Mouse (Mus musculus) kidney, embryonic 16.5 days (tissue): Measurements from ENCODE around the gene Ushbp1. TPM values are rescaled to one million over a fixed set of nuclear protein-coding genes. Genes with fewer than 3 reads are reported as not detected.
"Not testable (repeated sequence)": the region's sequence is repeated elsewhere in the genome, so short reads cannot be mapped to it uniquely, and the experiment has no call there.

ENCODE experiments used
- ATAC-seq: fragments of 200-750 bp; cut with Nextera tagmentation; 2 replicates; pipeline ENCODE4 v1.8.0; 2017; ENCODE audit warnings: moderate TSS enrichment; ENCODE audit not compliant: low FRiP score, low TSS enrichment
- H3K27ac ChIP-seq: fragments of 300-500 bp; sonication (generic); 2 replicates; pipeline ENCODE4 v1.5.1; 2014; ENCODE audit warnings: low read length
- H3K27me3 ChIP-seq: fragments of 300-500 bp; sonication (generic); 2 replicates; pipeline ENCODE4 v1.6.1; 2014; ENCODE audit warnings: low read length, control low read depth, mixed read lengths; ENCODE audit not compliant: insufficient read depth
- H3K36me3 ChIP-seq: fragments of 300-500 bp; sonication (generic); 2 replicates; pipeline ENCODE4 v1.6.1; 2014; ENCODE audit warnings: low read length, control low read depth, mixed read lengths; ENCODE audit not compliant: insufficient read depth
- H3K4me1 ChIP-seq: fragments of 300-500 bp; sonication (generic); 2 replicates; pipeline ENCODE4 v1.6.1; 2014; ENCODE audit warnings: low read length, control low read depth, mixed read lengths; ENCODE audit not compliant: insufficient read depth
- H3K4me2 ChIP-seq: fragments of 300-500 bp; sonication (generic); replicated peaks from 2 replicates; pipeline ENCODE4 v1.6.1; 2014; ENCODE audit warnings: low read depth, low read length
- H3K4me3 ChIP-seq: fragments of 300-500 bp; sonication (generic); 2 replicates; pipeline ENCODE4 v1.5.1; 2014; ENCODE audit warnings: mild to moderate bottlenecking, low read length
- H3K9ac ChIP-seq: fragments of 300-500 bp; sonication (generic); replicated peaks from 2 replicates; pipeline ENCODE4 v1.6.1; 2014; ENCODE audit warnings: low read length
- H3K9me3 ChIP-seq: fragments of 300-500 bp; sonication (generic); 2 replicates; pipeline ENCODE4 v1.6.1; 2016; ENCODE audit warnings: low read length, control low read depth
- WGBS: fragments of 180-500 bp; shearing (Covaris S2); extraction: QIAGEN DNeasy Blood & Tissue Kit; methylation state at CpG from one replicate; pipeline ENCODE4 v1.1.7; 2014; 5-methylcytosine and 5-hydroxymethylcytosine counted together
- polyA plus RNA-seq: library from polyadenylated mRNA; unstranded; fragments of >200 nt; fragmentation: Nextera tagmentation; extraction: Ambion mirVana; gene quantifications from 2 replicates; pipeline ENCODE4 v1.2.1, GENCODE M21; 2015

Gene Ushbp1
- polyA plus RNA-seq: 29.8 and 31.2 TPM in 2 replicates

DNA sequence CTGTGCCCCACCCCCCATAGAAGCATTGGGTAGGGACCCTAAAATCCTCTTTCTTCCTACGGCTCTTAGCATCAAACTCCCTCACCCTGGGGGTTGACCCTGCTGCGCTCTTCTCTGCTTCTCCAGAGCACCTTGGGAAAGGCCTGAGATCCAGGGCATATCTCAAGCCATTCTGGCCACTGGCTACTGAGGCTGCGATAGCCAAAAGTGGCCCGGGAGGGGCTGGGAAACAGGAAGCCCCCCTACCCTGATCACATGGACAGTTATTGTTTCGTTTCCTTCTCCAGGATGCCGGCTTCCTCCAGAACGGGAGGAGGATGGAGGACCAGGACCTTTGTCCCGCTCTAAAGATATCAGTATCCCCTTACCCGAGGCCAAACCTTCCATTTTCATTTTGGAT, at the start of gene Ushbp1:
Gene Ushbp1, minus strand, starts transcription at position 174 of the 400 bp plus-strand sequence.
- peak within 1 kb of the TSS; percentile 92 for H3K27ac ChIP-seq
- ATAC-seq: no peak
- WGBS: 78% methylated on average over 9 of the region's 9 CpGs
- H3K36me3 ChIP-seq: peaks cover 20% of the 10 kb centered on the region
- peaks cover 15% of the 10 kb centered on the region for H3K4me1 ChIP-seq
- H3K9me3 ChIP-seq: no peaks in the 10 kb centered on the region
- peak within 1 kb of the TSS; percentile 96 for H3K4me3 ChIP-seq
- H3K9ac ChIP-seq: peak within 1 kb of the TSS; percentile 51
- no peaks in the 10 kb centered on the region for H3K27me3 ChIP-seq
- peak within 1 kb of the TSS; percentile 95 for H3K4me2 ChIP-seq

DNA sequence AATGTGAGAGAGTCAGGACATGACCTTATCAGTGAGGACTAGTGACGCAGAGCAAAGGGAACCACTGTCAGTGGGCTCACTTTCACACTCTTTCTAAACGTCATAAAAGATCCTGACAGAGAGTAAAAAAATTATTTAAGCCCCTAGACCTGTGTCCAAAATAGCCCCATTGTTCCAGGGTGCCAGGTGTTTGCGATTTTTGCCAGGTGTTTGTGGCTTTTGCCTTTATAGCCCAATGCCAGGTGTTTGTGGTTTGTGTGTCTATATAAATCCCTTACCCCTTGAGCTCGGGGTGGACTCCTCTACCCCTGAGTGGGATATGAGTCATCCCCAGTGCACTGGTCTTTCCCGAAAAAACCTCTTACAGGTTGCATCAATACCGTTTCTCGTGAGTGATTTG, 49.5 kb upstream of the Ushbp1 start:
- no peaks in the 10 kb centered on the region for H3K36me3 ChIP-seq
- H3K27me3 ChIP-seq: peaks cover 9% of the 10 kb centered on the region
- H3K9me3 ChIP-seq: no peaks in the 10 kb centered on the region
- WGBS: 76% methylated on average over 7 of the region's 7 CpGs
- H3K4me1 ChIP-seq: no peaks in the 10 kb centered on the region
- H3K4me2 ChIP-seq: no peak overlapping the region
- H3K4me3 ChIP-seq: no peak overlapping the region
- no peak overlapping the region for H3K9ac ChIP-seq
- no peak for ATAC-seq
- H3K27ac ChIP-seq: no peak overlapping the region

DNA sequence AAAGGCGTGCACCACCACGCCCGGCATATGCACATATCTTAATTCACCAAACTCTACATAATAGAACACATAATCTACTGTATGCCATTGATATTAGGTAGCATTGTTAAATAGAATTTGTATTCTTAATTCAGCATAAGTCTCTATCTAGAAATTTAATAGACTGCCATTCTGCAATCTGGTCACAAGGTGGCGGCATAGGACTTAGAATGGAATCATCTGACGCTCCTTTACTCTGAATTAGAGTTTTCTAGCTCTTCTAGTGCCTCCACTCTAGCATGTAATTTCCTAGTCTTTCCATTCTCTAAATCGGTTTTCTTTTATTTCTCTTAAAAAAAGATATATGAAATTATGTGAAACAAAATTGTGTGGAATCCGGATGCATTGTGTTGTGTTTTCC, 45.8 kb upstream of the Ushbp1 start:
- H3K4me3 ChIP-seq: no peak overlapping the region
- H3K9me3 ChIP-seq: no peaks in the 10 kb centered on the region
- no peak for ATAC-seq
- H3K4me2 ChIP-seq: no peak overlapping the region
- peaks cover 9% of the 10 kb centered on the region for H3K27me3 ChIP-seq
- no peak overlapping the region for H3K9ac ChIP-seq
- H3K36me3 ChIP-seq: no peaks in the 10 kb centered on the region
- no peak overlapping the region for H3K27ac ChIP-seq
- WGBS: under 1% methylated on average over 7 of the region's 7 CpGs
- no peaks in the 10 kb centered on the region for H3K4me1 ChIP-seq

DNA sequence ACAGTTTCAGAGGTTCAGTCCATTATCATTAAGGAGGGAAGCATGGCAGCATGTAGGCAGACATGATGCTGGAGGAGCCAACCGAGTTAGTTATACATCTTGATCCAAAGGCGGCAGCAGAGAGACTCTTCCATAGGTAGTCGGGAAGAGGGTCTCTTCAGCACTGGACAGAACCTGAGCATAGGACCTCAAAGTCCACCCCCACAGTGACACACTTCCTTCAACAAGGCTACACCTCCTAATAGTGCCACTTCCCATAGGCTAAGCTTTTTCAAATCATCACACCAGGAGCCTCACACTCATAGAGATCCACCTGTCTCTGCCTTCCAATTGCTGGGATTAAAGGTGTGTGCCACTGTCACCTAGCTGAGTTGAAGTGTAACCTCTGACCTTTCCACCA, 41.4 kb upstream of the Ushbp1 start:
- no peaks in the 10 kb centered on the region for H3K9me3 ChIP-seq
- no peaks in the 10 kb centered on the region for H3K4me1 ChIP-seq
- H3K9ac ChIP-seq: no peak overlapping the region
- no peak for ATAC-seq
- no peaks in the 10 kb centered on the region for H3K36me3 ChIP-seq
- no peak overlapping the region for H3K4me3 ChIP-seq
- no peak overlapping the region for H3K27ac ChIP-seq
- no peak overlapping the region for H3K4me2 ChIP-seq
- peaks cover 2% of the 10 kb centered on the region for H3K27me3 ChIP-seq
- WGBS: 54% methylated on average over 3 of the region's 3 CpGs

DNA sequence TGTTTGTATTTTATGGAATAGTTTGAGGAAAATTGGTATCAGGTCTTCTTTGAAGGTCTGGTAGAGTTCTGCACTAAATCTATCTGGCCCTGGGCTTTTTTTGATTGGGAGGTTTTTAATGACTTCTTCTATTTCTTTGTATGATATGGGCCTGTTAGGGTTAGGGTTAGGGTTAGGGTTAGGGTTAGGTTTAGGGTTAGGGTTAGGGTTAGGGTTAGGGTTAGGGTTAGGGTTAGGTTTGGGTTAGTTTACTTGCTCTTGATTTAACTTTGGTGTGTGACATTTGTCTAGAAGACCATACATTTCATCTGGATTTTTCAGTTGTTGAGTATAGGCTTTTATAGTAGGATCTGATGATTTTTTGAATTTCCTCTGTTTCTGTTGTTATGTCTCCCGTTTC, 37.3 kb upstream of the Ushbp1 start:
- H3K27me3 ChIP-seq, H3K4me1 ChIP-seq, H3K36me3 ChIP-seq, H3K9ac ChIP-seq, ATAC-seq, H3K9me3 ChIP-seq, H3K4me2 ChIP-seq, H3K4me3 ChIP-seq, H3K27ac ChIP-seq: not testable (repeated sequence)
- 80% methylated on average over 1 of the region's 1 CpGs for WGBS

DNA sequence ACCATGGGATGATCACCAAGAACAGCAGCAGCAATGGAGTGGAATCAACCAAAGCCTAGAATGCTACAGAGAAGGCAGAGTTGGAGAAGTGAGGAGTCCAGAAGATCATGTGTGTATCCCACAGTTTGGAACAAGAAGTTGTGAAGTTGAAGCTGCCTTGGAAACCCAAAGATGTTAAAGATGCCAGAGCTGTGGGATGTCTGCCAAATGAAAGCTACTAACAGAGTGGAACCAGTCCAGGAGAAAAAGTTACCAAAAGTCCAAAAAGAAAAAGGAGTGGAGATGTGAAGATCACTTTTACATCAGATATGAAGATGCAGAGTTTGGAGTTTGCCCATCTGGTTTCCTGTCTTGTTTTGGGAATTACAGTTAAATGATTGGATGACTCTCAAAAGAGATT, 26.5 kb upstream of the Ushbp1 start:
- no peak overlapping the region for H3K9ac ChIP-seq
- H3K36me3 ChIP-seq: no peaks in the 10 kb centered on the region
- H3K4me2 ChIP-seq: no peak overlapping the region
- H3K9me3 ChIP-seq: no peaks in the 10 kb centered on the region; the same call in 1 of the 2 replicates
- H3K4me3 ChIP-seq: no peak overlapping the region
- H3K27me3 ChIP-seq: no peaks in the 10 kb centered on the region
- no peak overlapping the region for H3K27ac ChIP-seq
- H3K4me1 ChIP-seq: no peaks in the 10 kb centered on the region
- ATAC-seq: no peak

DNA sequence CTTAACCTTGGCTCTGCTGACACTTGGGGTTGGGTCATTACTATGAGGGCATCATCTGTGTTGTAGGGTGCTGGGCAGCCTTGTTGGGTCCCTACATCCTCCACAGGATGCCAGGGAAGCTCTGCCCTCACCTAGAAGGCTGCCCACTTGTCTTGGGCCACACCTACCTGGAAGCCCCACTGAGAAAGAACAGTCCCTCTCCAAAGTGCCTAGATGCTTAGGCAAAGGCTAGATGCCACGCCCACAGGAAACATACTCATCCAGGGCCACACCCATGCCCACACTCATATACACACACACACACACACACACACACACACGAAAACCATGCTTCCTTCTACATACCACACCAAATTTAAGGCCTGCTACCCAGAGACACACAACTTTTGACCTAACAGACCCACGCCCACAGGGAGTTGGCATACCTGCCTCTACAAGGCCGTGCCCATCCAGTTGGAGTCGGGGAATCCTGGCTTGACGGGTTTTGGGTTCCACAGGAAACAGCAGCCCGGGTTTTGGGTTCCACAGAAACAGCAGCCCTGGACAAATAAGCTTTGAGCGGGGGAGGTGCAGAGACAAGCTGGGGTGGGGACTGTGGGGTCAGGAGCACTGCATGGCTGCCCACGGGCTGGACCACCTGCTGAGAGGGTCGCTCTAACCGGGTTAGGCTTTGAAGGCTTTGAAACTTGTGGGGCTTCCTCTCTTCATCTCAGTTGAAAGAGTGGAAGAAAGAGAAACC, 16.1 kb upstream of the Ushbp1 start:
- 29% methylated on average over 11 of the region's 11 CpGs for whole genome bisulfite sequencing
- peaks cover 18% of the 10 kb centered on the region for H3K4me1 ChIP-seq
- peaks cover 3% of the 10 kb centered on the region; the same call in 1 of the 2 replicates for H3K27me3 ChIP-seq
- no peak overlapping the region for H3K9ac ChIP-seq
- no peak overlapping the region for H3K4me3 ChIP-seq
- H3K27ac ChIP-seq: no peak overlapping the region
- ATAC-seq: peak; percentile 64; the same call in 1 of the 2 replicates
- peaks cover 30% of the 10 kb centered on the region for H3K36me3 ChIP-seq
- H3K9me3 ChIP-seq: no peaks in the 10 kb centered on the region
- H3K4me2 ChIP-seq: no peak overlapping the region

DNA sequence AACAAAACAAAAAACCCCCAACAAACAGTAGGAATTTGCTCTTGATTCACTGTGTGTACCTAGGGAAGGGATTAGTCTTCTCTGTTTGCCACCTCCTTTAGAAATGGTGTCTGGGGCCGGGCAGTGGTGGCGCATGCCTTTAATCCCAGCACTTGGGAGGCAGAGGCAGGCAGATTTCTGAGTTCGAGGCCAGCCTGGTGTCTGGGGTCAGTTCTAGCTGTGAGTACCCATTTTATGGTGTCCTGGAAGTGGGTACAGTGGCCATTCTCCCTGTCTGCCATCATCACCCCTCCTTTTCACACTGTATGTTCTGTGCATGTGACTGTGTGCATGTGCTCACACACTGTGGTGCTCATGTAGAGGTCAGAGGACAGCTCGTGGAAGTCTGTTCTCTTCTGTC, 12.6 kb upstream of the Ushbp1 start:
- WGBS: 89% methylated on average over 4 of the region's 4 CpGs
- no peaks in the 10 kb centered on the region for H3K9me3 ChIP-seq
- no peak for ATAC-seq
- H3K4me2 ChIP-seq: no peak overlapping the region
- peaks cover 30% of the 10 kb centered on the region for H3K36me3 ChIP-seq
- H3K4me3 ChIP-seq: no peak overlapping the region
- no peak overlapping the region for H3K27ac ChIP-seq
- H3K9ac ChIP-seq: no peak overlapping the region
- H3K4me1 ChIP-seq: peaks cover 27% of the 10 kb centered on the region
- no peaks in the 10 kb centered on the region for H3K27me3 ChIP-seq

DNA sequence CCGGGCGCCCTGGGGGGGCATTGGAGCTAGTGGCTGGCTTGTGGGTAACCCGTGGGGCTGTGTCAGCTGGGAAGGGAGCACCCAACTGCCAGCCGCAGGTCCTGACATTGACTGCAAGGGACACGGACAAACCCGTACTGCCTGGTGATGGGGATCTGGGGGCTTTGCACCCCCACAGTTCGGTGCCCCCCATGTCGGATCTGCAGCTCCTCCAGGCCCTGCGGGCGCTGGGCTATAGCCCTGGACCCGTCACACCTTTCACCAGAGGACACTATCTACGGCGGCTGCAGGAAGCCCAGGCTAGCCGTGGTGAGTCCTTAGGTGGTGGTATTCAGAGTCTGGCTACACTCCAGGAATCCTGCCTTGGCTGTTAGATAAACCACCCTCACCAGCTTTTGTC, 11.8 kb upstream of the Ushbp1 start:
- Histone ChIP-seq H3K27me3 (no peaks in the 10 kb centered on the region), H3K9me3 (no peaks in the 10 kb centered on the region), H3K27ac (no peak overlapping the region), H3K4me1 (peaks cover 27% of the 10 kb centered on the region), H3K4me3 (no peak overlapping the region), H3K9ac (no peak overlapping the region), H3K4me2 (peak overlapping the region; percentile 94), H3K36me3 (peaks cover 30% of the 10 kb centered on the region)
- WGBS: 90% methylated on average over 14 of the region's 14 CpGs
- no peak for ATAC-seq
